Mouse (Mus musculus): ENCODE measurements around the gene Gm42906. TPM values are rescaled to one million over a fixed set of nuclear protein-coding genes. Genes with fewer than 3 reads are reported as not detected.

The Gm42906 gene
- polyA plus RNA-seq, 1 experiment = not detected

- Histone ChIP-seq H3K4me3 (ENCODE audit: low read depth, low read length) (no peak overlapping the region), H3K36me3 (ENCODE audit: control insufficient read depth, insufficient read depth, low read length) (no peaks in the 10 kb centered on the region), H3K27me3 (ENCODE audit: control insufficient read depth, insufficient read depth, low read length) (no peaks in the 10 kb centered on the region), H3K27ac (ENCODE audit: insufficient read depth, low read depth, low read length) (0 out of 2 replicates have a peak overlapping the region, but pooled peaks have one; percentile 2), H3K4me1 (ENCODE audit: control insufficient read depth, insufficient read depth, insufficient read length, low read length) (peaks cover 11% of the 10 kb centered on the region; the same call in 1 of the 2 replicates)
- no peak for TF ChIP-seq POLR2A (IDR thresholded peaks at IDR 0.05; ENCODE audit: low read depth, low read length)
- TF ChIP-seq CTCF (IDR thresholded peaks at IDR 0.05; ENCODE audit: extremely low read depth, insufficient read length, insufficient replicate concordance, low read depth, low read length) = no peak
- WGBS = 55% methylated on average over 3 of the region's 3 CpGs
Observed at GRCm38 (mm10) chr5:151168191-151168590, 259.8 kb downstream of the Gm42906 start.

GRCm38 (mm10) chr5:151167641-151168040, 260.3 kb downstream of the Gm42906 start:
- TF ChIP-seq POLR2A (IDR thresholded peaks at IDR 0.05; ENCODE audit: low read depth, low read length) (no peak), CTCF (IDR thresholded peaks at IDR 0.05; ENCODE audit: extremely low read depth, insufficient read length, insufficient replicate concordance, low read depth, low read length) (no peak)

GRCm38 (mm10) chr5:151166266-151166665, 261.7 kb downstream of the Gm42906 start:
- no peak for TF ChIP-seq POLR2A (IDR thresholded peaks at IDR 0.05; ENCODE audit: low read depth, low read length)
- no peak for TF ChIP-seq CTCF (IDR thresholded peaks at IDR 0.05; ENCODE audit: extremely low read depth, insufficient read length, insufficient replicate concordance, low read depth, low read length)
- H3K4me1 ChIP-seq (ENCODE audit: control insufficient read depth, insufficient read depth, insufficient read length, low read length) = peaks cover 11% of the 10 kb centered on the region; the same call in 1 of the 2 replicates
- no peaks in the 10 kb centered on the region for H3K36me3 ChIP-seq (ENCODE audit: control insufficient read depth, insufficient read depth, low read length)
- no peak overlapping the region for H3K4me3 ChIP-seq (ENCODE audit: low read depth, low read length)
- peak overlapping the region; percentile 79 for H3K27ac ChIP-seq (ENCODE audit: insufficient read depth, low read depth, low read length)
- WGBS = 27% methylated on average over 5 of the region's 5 CpGs
- H3K27me3 ChIP-seq (ENCODE audit: control insufficient read depth, insufficient read depth, low read length) = no peaks in the 10 kb centered on the region

More at GRCm38 (mm10) chr5:151167641-151168040, 260.3 kb downstream of the Gm42906 start:
- WGBS = 84% methylated on average over 6 of the region's 6 CpGs
- H3K27me3 ChIP-seq (ENCODE audit: control insufficient read depth, insufficient read depth, low read length) = no peaks in the 10 kb centered on the region
- H3K27ac ChIP-seq (ENCODE audit: insufficient read depth, low read depth, low read length) = no peak overlapping the region
- peaks cover 11% of the 10 kb centered on the region; the same call in 1 of the 2 replicates for H3K4me1 ChIP-seq (ENCODE audit: control insufficient read depth, insufficient read depth, insufficient read length, low read length)
- H3K4me3 ChIP-seq (ENCODE audit: low read depth, low read length) = no peak overlapping the region
- no peaks in the 10 kb centered on the region for H3K36me3 ChIP-seq (ENCODE audit: control insufficient read depth, insufficient read depth, low read length)

GRCm38 (mm10) chr5:151165381-151166016, 262.5 kb downstream of the Gm42906 start:
- 30% methylated on average over 6 of the region's 6 CpGs for WGBS
- no peaks in the 10 kb centered on the region for H3K27me3 ChIP-seq (ENCODE audit: control insufficient read depth, insufficient read depth, low read length)
- H3K4me1 ChIP-seq (ENCODE audit: control insufficient read depth, insufficient read depth, insufficient read length, low read length) = peaks cover 11% of the 10 kb centered on the region; the same call in 1 of the 2 replicates
- H3K36me3 ChIP-seq (ENCODE audit: control insufficient read depth, insufficient read depth, low read length) = no peaks in the 10 kb centered on the region
- TF ChIP-seq POLR2A (IDR thresholded peaks at IDR 0.05; ENCODE audit: low read depth, low read length) (no peak), CTCF (IDR thresholded peaks at IDR 0.05; ENCODE audit: extremely low read depth, insufficient read length, insufficient replicate concordance, low read depth, low read length) (no peak)
- H3K27ac ChIP-seq (ENCODE audit: insufficient read depth, low read depth, low read length) = peak overlapping the region; percentile 79
- no peak overlapping the region for H3K4me3 ChIP-seq (ENCODE audit: low read depth, low read length)

- 45% methylated on average over 4 of the region's 4 CpGs for WGBS
- Histone ChIP-seq H3K4me3 (ENCODE audit: low read depth, low read length) (no peak overlapping the region), H3K36me3 (ENCODE audit: control insufficient read depth, insufficient read depth, low read length) (no peaks in the 10 kb centered on the region), H3K27ac (ENCODE audit: insufficient read depth, low read depth, low read length) (peak overlapping the region; percentile 79), H3K4me1 (ENCODE audit: control insufficient read depth, insufficient read depth, insufficient read length, low read length) (peaks cover 11% of the 10 kb centered on the region; the same call in 1 of the 2 replicates), H3K27me3 (ENCODE audit: control insufficient read depth, insufficient read depth, low read length) (no peaks in the 10 kb centered on the region)
- TF ChIP-seq CTCF (IDR thresholded peaks at IDR 0.05; ENCODE audit: extremely low read depth, insufficient read length, insufficient replicate concordance, low read depth, low read length) (no peak), POLR2A (IDR thresholded peaks at IDR 0.05; ENCODE audit: low read depth, low read length) (no peak)
Observed at GRCm38 (mm10) chr5:151164815-151165214, 263.1 kb downstream of the Gm42906 start.

GRCm38 (mm10) chr5:151162642-151163041, 265.3 kb downstream of the Gm42906 start:
- no peak for TF ChIP-seq CTCF (IDR thresholded peaks at IDR 0.05; ENCODE audit: extremely low read depth, insufficient read length, insufficient replicate concordance, low read depth, low read length)
- no peak for TF ChIP-seq POLR2A (IDR thresholded peaks at IDR 0.05; ENCODE audit: low read depth, low read length)
- Histone ChIP-seq H3K27ac (ENCODE audit: insufficient read depth, low read depth, low read length) (no peak overlapping the region), H3K36me3 (ENCODE audit: control insufficient read depth, insufficient read depth, low read length) (no peaks in the 10 kb centered on the region), H3K4me1 (ENCODE audit: control insufficient read depth, insufficient read depth, insufficient read length, low read length) (peaks cover 8% of the 10 kb centered on the region; the same call in 1 of the 2 replicates), H3K27me3 (ENCODE audit: control insufficient read depth, insufficient read depth, low read length) (no peaks in the 10 kb centered on the region), H3K4me3 (ENCODE audit: low read depth, low read length) (no peak overlapping the region)
- 60% methylated on average over 3 of the region's 3 CpGs for WGBS

- Histone ChIP-seq H3K4me3 (ENCODE audit: low read depth, low read length) (no peak overlapping the region), H3K36me3 (ENCODE audit: control insufficient read depth, insufficient read depth, low read length) (no peaks in the 10 kb centered on the region), H3K4me1 (ENCODE audit: control insufficient read depth, insufficient read depth, insufficient read length, low read length) (peaks cover 6% of the 10 kb centered on the region; the same call in 1 of the 2 replicates), H3K27ac (ENCODE audit: insufficient read depth, low read depth, low read length) (no peak overlapping the region), H3K27me3 (ENCODE audit: control insufficient read depth, insufficient read depth, low read length) (no peaks in the 10 kb centered on the region)
- 90% methylated on average over 1 of the region's 1 CpGs for WGBS
- TF ChIP-seq POLR2A (IDR thresholded peaks at IDR 0.05; ENCODE audit: low read depth, low read length) = no peak
- no peak for TF ChIP-seq CTCF (IDR thresholded peaks at IDR 0.05; ENCODE audit: extremely low read depth, insufficient read length, insufficient replicate concordance, low read depth, low read length)
Observed at GRCm38 (mm10) chr5:151155247-151155646, 272.7 kb downstream of the Gm42906 start.
